Comparison of ENCODE assay signal across 14 mouse cellular contexts in the genomic region with DNA sequence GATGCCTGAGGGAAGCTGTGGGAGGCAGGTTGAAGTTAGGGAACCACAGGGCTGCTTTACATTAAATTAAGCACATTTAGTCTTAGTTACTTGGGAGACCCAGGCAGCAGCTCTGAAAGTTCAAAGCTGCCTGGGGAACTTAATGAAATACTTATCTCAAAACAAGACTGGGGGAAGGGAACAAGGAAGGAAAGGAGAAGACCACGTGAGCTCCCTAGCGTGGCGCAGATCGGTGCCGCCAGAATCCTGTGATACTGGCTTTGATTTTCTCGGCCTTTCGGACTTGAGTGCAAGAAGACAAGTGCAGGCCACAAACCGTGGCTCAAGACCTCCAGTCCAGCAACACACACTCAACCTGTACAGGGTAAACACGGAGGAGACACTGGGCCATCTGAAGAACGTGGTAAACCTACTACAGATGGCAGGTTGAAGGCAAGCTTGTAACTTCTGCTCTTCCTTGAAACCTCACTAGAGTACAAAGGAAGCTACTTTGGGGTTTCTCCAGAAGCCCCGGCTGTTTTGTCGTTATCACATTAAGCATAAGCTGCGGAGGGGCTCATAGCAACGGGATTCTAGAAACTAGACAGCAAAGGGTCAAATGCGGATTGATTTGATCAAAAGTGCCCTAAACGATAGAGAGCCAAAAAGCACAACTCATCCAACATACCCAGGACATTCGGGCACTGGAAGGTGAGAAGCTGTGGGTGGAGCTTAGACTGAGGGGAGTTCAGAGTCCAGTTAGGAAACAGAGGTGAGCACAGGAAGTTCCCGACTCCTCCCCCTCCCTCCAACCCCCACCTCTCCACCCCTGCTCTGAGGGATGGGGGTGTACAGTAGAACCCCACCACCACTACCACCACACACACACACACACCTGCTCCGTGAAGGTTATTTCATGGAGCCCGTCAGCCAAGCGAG. TPM values are rescaled to one million over a fixed set of nuclear protein-coding genes. Genes with fewer than 3 reads are reported as not detected.
DNase-seq lines count a peak whose midpoint lies in the region; ATAC-seq and TF ChIP-seq lines count a peak whose summit lies in the region.
"Had no signal": no experiment of that assay in that cellular context is flagged by ENCODE, and none has a peak within 500 bp of the region (broad histone marks: within the 10 kb centered on the region; RNA-seq: fewer than 3 reads in every experiment).

No protein-coding gene starts in this region.

- no peak for TF ChIP-seq POLR2A in liver, adult 2 months (IDR thresholded peaks at IDR 0.05; ENCODE audit: extremely low read depth, insufficient read depth, low read length)

- peak overlapping the region; percentile 16; the same call in 1 of the 2 replicates for H3K4me3 ChIP-seq in liver, adult 2 months (ENCODE audit: insufficient read depth, low read depth, low read length)
- H3K4me3 ChIP-seq in brown adipose tissue, adult 24 weeks (ENCODE audit: insufficient read depth, low read depth, low read length): peak overlapping the region; percentile 23; the same call in 1 of the 2 replicates
- no peak overlapping the region for H3K4me3 ChIP-seq in liver, embryonic 14.5 days (ENCODE audit: insufficient read depth in 1 of 2, low read depth in 2 of 2, low read length in 2 of 2)
- H3K4me3 ChIP-seq in limb, embryonic 10.5 days: no peak overlapping the region
- H3K4me3 ChIP-seq in neural tube, embryonic 15.5 days (replicated peaks): no peak overlapping the region
- H3K4me3 ChIP-seq: limb, embryonic 15.5 days; midbrain, embryonic 15.5 days had no signal

- no peak; the same call in 1 of the 2 replicates for ATAC-seq in liver, embryonic 14.5 days (ENCODE audit: insufficient read depth)
- ATAC-seq in neural tube, embryonic 15.5 days (ENCODE audit: low FRiP score): no peak
- ATAC-seq: hindbrain, postnatal 0 days; midbrain, embryonic 15.5 days had no signal

- H3K9me3 ChIP-seq in liver, embryonic 14.5 days (ENCODE audit: control insufficient read depth, low read length): no peaks in the 10 kb centered on the region
- no peaks in the 10 kb centered on the region for H3K9me3 ChIP-seq in limb, embryonic 10.5 days (replicated peaks)
- H3K9me3 ChIP-seq in neural tube, embryonic 15.5 days (replicated peaks): no peaks in the 10 kb centered on the region
- H3K9me3 ChIP-seq: limb, embryonic 15.5 days; midbrain, embryonic 15.5 days had no signal

- peak overlapping the region; percentile 52 for H3K9ac ChIP-seq in liver, adult 2 months (ENCODE audit: low read depth, low read length)
- no peak overlapping the region; the same call in 1 of the 2 replicates for H3K9ac ChIP-seq in liver, embryonic 14.5 days (replicated peaks)
- H3K9ac ChIP-seq in neural tube, embryonic 15.5 days (replicated peaks): no peak overlapping the region
- H3K9ac ChIP-seq: limb, embryonic 15.5 days; midbrain, embryonic 15.5 days had no signal

- H3K27ac ChIP-seq in liver, adult 2 months (replicated peaks; ENCODE audit: insufficient read depth, low read depth, low read length): peak overlapping the region; percentile 97
- peak overlapping the region; percentile 8; the same call in 1 of the 2 replicates for H3K27ac ChIP-seq in brown adipose tissue, adult 24 weeks (replicated peaks; ENCODE audit: low read depth, low read length)
- no peak overlapping the region for H3K27ac ChIP-seq in liver, embryonic 14.5 days
- no peak overlapping the region for H3K27ac ChIP-seq in limb, embryonic 10.5 days
- no peak overlapping the region for H3K27ac ChIP-seq in neural tube, embryonic 15.5 days (replicated peaks)
- H3K27ac ChIP-seq: hindbrain, postnatal 0 days; limb, embryonic 15.5 days; midbrain, embryonic 15.5 days had no signal

- 17% methylated on average over 21 of the region's 21 CpGs for WGBS in liver, adult 2 months
- 30% methylated on average over 21 of the region's 21 CpGs for WGBS in liver, embryonic 14.5 days (ENCODE audit: insufficient replicate concordance)
- 62% methylated on average over 21 of the region's 21 CpGs for WGBS in limb, embryonic 10.5 days
- WGBS in neural tube, embryonic 15.5 days: 74% methylated on average over 21 of the region's 21 CpGs

- peak overlapping the region; percentile 42 for H3K4me2 ChIP-seq in liver, embryonic 14.5 days (ENCODE audit: low read depth)
- no peak overlapping the region for H3K4me2 ChIP-seq in neural tube, embryonic 15.5 days
- H3K4me2 ChIP-seq: limb, embryonic 15.5 days; midbrain, embryonic 15.5 days had no signal

- TF ChIP-seq CTCF in liver, adult 2 months (IDR thresholded peaks at IDR 0.05; ENCODE audit: low read depth, low read length): no peak
- TF ChIP-seq CTCF in liver, embryonic 14.5 days (IDR thresholded peaks at IDR 0.05; ENCODE audit: low read depth): no peak

- H3K4me1 ChIP-seq in liver, adult 2 months (ENCODE audit: control insufficient read depth, insufficient read depth, low read length): peaks cover 19% of the 10 kb centered on the region
- peaks cover 3% of the 10 kb centered on the region; the same call in 1 of the 2 replicates for H3K4me1 ChIP-seq in brown adipose tissue, adult 24 weeks (ENCODE audit: control insufficient read depth, insufficient read depth, insufficient read length, low read length)
- peaks cover 10 to 22% of the 10 kb centered on the region in 2 experiments; a peak in 3 of 4 replicates for H3K4me1 ChIP-seq in liver, embryonic 14.5 days (replicated peaks; ENCODE audit: control insufficient read depth in 2 of 2, insufficient read depth in 2 of 2, low read length in 1 of 2)
- peaks cover 49% of the 10 kb centered on the region for H3K4me1 ChIP-seq in limb, embryonic 10.5 days
- H3K4me1 ChIP-seq in neural tube, embryonic 15.5 days: peaks cover 21% of the 10 kb centered on the region

- DNase-seq in liver, adult 2 months (ENCODE audit: extremely low read depth, low read depth, low spot score): peak; percentile 96
- no peak for DNase-seq in liver
- no peak for DNase-seq in liver, embryonic 14.5 days (ENCODE audit: low read depth in 3 of 3, low spot score in 3 of 3)
- DNase-seq in thymus, postnatal 14 days: peak; percentile 41
- no peak for DNase-seq in limb, embryonic 10.5 days (ENCODE audit: low spot score)
- no peak for DNase-seq in lung, adult 18-20 months
- DNase-seq: cerebellum, postnatal 36 days; gastrocnemius, postnatal 14 days; layer of hippocampus, adult 9-11 months had no signal

- H3K79me2 ChIP-seq in liver, adult 2 months (ENCODE audit: control insufficient read depth, insufficient read depth, low read length): peaks cover 8% of the 10 kb centered on the region; the same call in 1 of the 2 replicates

- no peak for TF ChIP-seq EP300 in liver, embryonic 14.5 days (IDR thresholded peaks at IDR 0.05; ENCODE audit: low read depth)

- no peaks in the 10 kb centered on the region; the same call in 1 of the 2 replicates for H3K36me3 ChIP-seq in liver, adult 2 months (ENCODE audit: control insufficient read depth, insufficient read depth, low read length)
- no peaks in the 10 kb centered on the region for H3K36me3 ChIP-seq in liver, embryonic 14.5 days (replicated peaks; ENCODE audit: control insufficient read depth, insufficient read depth, low read depth)
- H3K36me3 ChIP-seq in limb, embryonic 10.5 days: no peaks in the 10 kb centered on the region
- H3K36me3 ChIP-seq in neural tube, embryonic 15.5 days: peaks cover 6% of the 10 kb centered on the region; the same call in 1 of the 2 replicates
- H3K36me3 ChIP-seq: limb, embryonic 15.5 days; midbrain, embryonic 15.5 days had no signal

- H3K27me3 ChIP-seq in liver, adult 2 months (ENCODE audit: control insufficient read depth, insufficient read depth, low read length): no peaks in the 10 kb centered on the region
- H3K27me3 ChIP-seq in liver, embryonic 14.5 days (ENCODE audit: control insufficient read depth, insufficient read depth, low read length): no peaks in the 10 kb centered on the region
- H3K27me3 ChIP-seq in limb, embryonic 10.5 days (ENCODE audit: low read depth, poor library complexity, severe bottlenecking): peaks cover 40% of the 10 kb centered on the region
- peaks cover 22% of the 10 kb centered on the region; the same call in 1 of the 2 replicates for H3K27me3 ChIP-seq in neural tube, embryonic 15.5 days (replicated peaks)

RNA-seq across cellular contexts. Expression of a gene that starts 1.5 kb away (rescaled TPM):
- 81.9 and 90.1 TPM in 2 replicates for total RNA-seq in liver, adult 2 months (2014; rRNA removed)
- 48.2 and 64.9 TPM in 2 replicates for polyA plus RNA-seq in liver, adult 2 months (2012; rRNA removed)
- 23.6 and 27.6 TPM in 2 replicates for polyA plus RNA-seq in brown adipose tissue, adult 24 weeks (2012; ENCODE audit: insufficient read depth, insufficient read length, missing spikeins)
- polyA plus RNA-seq in liver, embryonic 14.5 days (2012; rRNA removed): 7.3 and 8.4 TPM in 2 replicates
- 8.3 and 9.4 TPM in 2 replicates for polyA plus RNA-seq in liver, embryonic 14.5 days (2014; fragmentation: Nextera tagmentation; extraction: Ambion mirVana)
- polyA plus RNA-seq in limb, embryonic 10.5 days (2016; fragmentation: Nextera tagmentation; extraction: Ambion mirVana): 2.4 and 2.7 TPM in 2 replicates
- polyA plus RNA-seq in neural tube, embryonic 15.5 days (2015; fragmentation: Nextera tagmentation; extraction: Ambion mirVana): 16.6 and 21.4 TPM in 2 replicates

Comparison
In these comparisons a context has a peak if more than half of its experiments do, and no peak if none do; other contexts are left out.
1. DNase-seq: peak in liver, adult 2 months (single experiment) and thymus, postnatal 14 days (single experiment); none in liver (single experiment), liver, embryonic 14.5 days (0 of 3), limb, embryonic 10.5 days (single experiment) and lung, adult 18-20 months (0 of 2).
2. H3K27ac ChIP-seq: peak in liver, adult 2 months (single experiment) and brown adipose tissue, adult 24 weeks (single experiment); none in liver, embryonic 14.5 days (single experiment), limb, embryonic 10.5 days (single experiment) and neural tube, embryonic 15.5 days (single experiment).
3. H3K4me3 ChIP-seq: peak in liver, adult 2 months (single experiment) and brown adipose tissue, adult 24 weeks (single experiment); none in liver, embryonic 14.5 days (0 of 2), limb, embryonic 10.5 days (single experiment) and neural tube, embryonic 15.5 days (single experiment).